Mouse (Mus musculus) brain, embryonic 18.5 days (tissue): ENCODE results near the gene Ube2c.
"Not testable (repeated sequence)": the region's sequence is repeated elsewhere in the genome, so short reads cannot be mapped to it uniquely, and the experiment has no call there.

Source experiments
- DNase-seq: peaks from one replicate; pipeline ENCODE4 v3.0.0-alpha.2; 2012; ENCODE audit warnings: low read depth, low spot score

Gene Ube2c

DNA sequence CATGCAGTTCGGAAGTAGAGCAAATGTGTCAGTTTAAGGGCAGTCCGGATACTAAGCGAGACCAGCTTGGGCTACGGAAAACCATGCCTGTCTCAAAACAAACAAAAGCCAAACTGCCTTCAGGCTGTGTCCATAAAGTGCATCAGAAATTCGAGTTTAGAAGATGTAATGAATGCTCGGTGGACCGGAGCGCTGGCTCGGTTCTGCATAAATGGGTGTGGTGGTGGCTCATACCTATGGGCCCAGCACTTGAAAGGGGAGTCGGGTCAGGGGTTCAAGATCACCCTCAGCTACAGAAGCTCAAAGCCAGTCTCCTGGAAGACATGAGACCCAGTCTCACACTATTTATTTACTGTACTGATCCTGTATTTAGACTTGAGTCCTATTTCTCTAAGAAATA, 18.1 kb downstream of the Ube2c start:
- no peak for DNase-seq

DNA sequence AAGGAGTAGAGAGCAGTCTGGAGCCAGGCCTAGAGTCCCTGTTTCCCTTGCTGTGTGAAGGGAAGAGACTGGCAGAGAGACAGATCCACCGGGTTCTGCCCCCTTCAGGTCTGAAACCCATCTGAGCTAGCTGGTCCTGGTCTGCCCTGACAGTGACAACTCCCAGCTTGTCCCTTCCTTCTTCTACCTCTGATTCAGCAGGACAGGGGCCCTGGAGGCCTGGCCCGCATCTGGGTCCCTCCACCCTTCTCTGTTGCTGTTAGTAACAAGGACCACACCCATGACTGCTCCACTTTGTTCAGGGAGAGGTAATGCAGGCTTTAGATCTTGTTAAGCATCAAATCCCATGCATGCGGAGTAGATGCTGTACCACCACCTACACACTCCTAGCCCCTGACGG, 18.7 kb downstream of the Ube2c start:
- DNase-seq: no peak

DNA sequence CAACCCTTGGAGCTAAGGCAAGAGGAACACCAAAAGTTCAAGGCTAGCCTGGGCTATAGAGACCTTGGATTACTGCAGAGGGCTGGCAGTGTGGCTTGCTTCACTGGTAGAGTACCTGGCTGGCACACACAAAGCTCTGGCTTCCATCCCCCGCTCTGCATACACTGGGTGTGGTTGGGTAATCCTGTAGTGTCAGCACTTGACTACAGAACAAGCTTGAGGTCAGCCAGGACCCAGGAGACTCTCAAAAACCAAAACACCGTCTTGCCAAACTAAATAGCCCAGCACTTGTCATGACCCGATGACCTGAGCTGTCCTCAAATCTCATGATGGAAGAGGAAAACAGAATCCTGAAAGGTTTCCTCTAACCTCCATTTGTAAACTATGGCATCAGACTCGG, 20.8 kb downstream of the Ube2c start:
- no peak for DNase-seq

DNA sequence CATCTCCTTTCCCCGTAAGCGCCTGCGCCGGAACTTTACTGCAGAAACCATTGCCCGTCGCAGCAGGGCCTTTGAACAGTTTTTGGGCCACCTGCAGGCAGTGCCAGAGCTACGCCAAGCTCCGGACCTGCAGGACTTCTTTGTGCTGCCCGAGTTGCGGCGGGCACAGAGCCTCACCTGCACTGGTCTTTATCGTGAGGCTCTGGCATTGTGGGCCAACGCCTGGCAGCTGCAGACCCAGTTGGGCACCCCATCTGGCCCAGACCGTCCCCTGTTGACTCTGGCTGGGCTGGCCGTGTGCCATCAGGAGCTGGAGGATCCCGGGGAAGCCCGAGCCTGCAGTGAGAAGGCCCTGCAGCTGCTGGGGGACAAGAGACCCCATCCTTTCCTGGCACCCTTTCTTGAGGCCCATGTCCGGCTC, 22.2 kb downstream of the Ube2c start:
- DNase-seq: no peak

DNA sequence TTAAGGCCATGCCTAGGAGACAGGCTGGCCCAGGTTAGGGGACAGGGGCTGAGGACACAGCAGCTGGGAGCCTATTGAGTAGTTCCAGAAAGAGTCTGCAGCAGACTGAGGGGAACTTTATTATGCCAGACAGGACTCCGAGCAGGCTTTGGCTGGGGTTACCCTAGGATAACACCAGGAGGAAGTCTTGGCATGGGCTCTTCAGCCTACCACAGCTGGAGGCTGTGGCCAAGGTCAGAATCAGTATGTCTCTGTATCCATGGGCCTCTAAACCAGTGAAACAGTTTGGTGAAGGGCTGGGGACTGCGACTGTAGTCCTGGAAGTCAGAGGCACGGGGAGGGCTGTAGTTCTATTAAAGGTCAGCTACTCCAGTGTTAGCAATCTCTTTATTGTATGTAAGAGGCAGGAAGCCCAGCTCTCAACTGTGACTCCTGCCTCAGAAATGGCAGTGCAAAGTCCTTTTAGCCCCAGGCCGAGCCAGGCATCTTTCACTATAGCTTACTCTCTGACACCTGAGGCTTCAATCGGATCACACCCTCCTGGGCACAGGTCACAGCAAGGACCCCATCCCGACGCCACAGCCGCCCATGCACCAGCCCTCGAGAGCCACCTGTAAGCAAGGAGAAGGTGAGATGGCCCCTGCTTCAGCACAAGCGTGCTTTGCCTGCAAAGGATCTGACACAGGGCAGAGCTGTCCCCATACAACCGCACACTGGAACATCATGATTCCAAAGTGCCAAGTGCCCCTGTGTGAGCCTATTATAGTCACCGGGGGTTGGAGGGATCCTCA, 22.9 kb downstream of the Ube2c start:
- no peak for DNase-seq

DNA sequence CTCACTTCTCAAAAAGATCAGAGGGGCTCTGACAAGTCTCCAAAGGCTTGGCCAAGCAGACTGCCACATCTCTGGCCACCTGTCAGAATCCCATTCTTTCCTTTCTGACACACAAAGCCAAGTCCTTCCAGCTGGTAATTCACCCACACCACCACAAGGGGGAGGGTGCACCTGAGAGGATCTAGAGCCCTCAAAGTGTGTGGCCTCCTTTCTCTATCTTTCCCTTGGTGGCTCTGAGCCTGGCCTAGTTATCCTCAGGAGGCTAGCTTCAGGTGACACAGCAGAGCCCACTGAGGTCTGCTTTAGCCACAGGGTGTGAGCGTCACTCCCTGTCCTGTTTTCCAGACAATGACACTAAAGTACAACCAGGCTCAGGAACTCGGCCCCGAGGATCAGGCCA, 23.5 kb downstream of the Ube2c start:
- no peak for DNase-seq

DNA sequence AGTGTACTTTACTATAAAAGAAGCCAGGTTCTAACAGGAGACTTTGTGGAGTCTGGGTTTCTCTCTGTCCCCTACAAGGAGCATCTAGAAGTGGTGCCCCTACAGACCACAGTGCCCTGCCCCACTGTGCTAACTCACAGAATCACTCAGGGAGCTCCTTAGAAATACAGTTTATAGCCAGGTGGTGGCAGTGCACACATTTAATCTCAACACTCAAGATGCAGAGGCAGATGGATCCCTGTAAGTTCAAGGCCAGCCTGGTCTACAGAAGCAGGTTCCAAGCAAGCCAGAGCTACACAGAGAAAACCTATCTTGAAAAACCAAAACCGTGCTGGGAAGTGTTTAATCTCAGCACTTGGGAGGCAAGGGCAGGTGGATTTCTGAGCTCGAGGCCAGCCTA, 24.1 kb downstream of the Ube2c start:
- DNase-seq: no peak

DNA sequence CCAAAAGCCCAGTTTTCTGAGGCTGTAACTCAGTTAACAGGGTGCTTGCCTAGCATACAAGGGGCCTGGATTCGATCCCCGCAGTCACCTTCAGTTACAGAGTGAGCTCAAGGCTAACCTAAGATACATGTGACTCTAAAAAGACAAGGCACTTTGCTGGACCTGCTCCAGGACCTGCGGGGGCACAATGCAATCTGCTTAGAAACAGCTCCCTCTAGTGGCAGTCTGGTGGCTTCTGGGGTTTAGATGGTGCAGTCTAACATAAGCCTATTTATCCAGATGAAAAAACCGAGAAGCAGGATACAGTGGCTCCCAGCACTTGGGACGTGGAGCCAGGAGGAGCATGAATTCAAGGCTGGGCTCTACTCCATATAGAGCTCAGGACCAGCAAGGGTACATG, 24.6 kb downstream of the Ube2c start:
- DNase-seq: no peak

DNA sequence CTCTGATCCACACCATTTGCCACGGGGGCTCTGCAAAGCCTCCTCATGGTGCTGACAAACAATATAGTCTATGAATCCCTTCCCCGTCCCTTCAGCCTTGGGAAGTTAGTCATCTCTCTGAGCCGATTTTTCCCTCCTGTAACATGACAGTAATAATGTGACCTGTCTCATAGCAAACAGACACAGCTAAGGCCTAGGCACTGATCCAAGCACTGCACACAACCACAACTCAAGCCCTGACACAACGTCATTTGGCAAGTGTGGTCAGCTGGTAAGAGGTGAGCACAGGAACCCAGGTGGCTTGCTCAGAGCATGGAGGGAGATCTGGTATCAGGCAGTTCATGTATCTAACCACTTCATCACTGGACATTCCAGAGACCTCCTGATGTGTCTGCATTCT, 26.2 kb downstream of the Ube2c start:
- DNase-seq: no peak

DNA sequence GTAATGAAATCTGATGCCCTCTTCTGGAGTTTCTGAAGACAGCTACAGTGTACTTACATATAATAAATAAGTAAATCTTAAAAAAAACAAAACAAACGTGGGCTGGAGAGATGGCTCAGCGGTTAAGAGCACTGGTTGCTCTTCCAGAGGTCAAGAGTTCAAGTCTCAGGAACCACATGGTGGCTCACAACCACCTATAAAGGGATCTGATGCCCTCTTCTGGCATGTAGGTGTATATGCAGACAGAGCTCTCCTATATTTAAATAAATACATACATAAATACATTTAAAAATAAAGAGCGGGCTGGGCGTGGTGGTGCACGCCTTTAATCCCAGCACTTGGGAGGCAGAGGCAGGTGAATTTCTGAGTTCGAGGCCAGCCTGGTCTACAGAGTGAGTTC, 28.9 kb downstream of the Ube2c start:
- DNase-seq: not testable (repeated sequence)

DNA sequence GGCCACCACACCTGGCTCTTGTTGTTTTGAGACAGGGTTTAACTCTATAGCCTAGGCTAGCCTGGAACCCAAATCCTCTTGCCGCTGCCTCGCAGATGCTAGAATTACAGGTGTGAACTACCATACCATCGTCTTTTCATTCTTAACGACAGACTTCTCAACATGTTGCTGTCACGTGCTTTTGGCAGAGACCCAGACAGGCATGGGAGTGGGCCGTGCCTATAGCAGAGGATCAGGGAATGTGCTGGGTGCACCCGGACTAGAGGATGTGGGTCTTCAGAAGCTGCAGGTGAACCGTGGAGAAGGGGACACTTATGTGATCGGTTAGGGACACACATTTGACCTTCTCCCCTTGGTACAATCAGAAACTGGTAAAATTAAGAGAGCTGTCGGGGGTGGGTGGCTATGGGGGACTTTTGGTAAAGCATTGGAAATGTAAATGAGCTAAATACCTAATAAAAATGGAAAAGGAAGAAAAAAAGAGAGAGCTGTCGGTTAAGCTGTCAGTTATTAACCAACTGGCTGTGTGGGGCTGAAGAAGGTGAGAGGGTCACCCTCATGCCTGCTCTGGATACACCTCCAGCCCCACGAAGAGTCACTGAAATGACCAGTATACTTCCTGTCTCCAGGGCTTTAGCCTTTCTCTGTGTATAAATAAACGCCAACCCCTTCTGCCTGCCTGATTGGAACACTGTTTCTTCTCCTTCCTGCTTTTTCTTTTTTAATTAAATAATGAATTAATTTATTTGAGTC, 30.7 kb downstream of the Ube2c start:
- no peak for DNase-seq

DNA sequence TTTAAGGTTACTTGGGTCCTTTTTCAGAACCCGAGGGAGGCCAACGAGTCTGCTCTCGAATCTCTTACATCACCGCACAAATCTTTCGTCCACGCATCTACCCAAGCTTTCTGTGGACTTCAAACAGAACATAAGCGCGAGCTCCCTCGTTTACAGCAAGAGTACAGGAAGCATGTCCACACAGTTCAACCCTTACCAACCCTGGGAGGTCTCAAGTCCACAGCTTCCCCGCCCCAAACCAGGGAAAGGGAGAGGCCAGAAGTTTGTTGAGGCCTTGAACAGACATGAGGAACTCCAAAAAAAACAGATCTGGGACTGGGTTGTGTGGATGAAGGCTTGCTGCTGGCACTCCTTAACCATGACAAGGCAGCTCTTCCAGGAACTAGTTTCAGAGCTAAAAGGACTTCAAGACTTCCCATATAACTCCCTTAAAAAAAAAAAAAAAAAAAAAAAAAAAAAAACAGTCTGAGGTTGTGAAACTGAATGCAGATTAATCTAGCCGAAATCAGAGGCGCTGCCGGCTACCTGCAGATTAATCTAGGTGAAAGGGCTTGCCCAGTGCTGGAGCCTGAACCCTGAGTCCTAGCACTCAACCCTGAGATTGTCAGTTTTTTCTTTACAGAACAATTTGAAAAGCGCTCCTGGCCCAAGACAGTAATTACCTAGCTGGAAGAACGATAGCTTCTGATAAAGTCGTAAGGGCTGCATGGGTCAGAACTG, 33.7 kb downstream of the Ube2c start:
- DNase-seq: no peak

DNA sequence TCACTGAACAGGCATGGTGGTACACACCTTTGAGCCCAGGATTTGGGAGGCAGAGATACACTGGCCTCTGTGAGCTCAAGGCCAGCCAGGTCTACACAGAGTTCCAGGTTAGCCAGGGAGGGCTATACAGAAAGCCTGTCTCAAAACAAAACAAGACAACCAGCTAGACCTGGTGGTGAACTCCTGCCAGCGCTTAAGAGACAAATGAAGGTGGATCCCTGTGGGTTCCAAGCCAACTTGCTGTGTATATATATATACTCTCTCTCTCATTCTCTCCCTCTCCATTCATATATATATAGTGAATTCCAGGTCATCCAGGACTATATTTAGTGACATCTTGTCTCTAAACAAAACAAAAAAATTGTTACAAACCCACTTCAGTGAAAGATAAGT, 34.2 kb downstream of the Ube2c start:
- no peak for DNase-seq

DNA sequence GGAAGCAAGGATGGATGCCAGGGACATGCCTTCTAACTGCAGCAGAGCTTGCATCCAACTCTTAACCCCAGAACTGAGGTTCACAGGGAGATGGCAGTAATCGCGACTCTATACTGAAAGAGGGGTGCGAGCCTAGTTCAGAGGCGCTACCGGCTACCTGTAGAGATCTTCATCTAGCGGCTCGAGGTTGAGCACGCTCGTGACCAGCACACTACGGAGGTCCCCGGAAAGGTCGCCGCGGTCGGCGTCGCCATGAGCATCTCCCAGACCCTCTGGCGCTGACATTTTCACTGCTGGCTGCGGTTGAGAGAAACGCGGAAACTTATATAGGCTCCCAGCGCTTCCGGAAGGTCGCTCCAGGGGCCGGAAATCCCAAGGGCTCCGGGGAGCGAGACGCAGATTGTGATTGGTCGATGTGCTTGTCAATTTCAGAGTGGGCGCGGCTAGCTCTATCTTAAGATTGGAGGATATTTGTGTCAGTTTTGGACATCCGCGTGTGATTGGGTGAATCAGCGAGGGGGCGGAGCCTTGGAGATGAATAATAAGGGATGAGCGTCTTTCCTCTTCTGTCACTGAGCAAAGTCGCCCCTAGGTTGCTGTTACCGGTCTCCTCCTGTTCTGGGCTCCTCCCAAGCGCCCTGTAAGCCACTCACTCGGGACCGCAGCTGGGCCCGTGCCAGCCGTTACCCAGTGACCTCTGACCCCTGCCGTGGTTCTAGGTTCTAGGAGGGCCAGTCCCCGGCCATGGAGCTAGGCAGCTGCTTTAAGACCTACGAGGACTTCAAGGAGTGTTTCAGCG, 35.0 kb downstream of the Ube2c start, which contains the start of the genes Acot8 and Zswim3:
TSS of gene Acot8 (minus strand) at position 350 of the 799 bp plus-strand sequence.
TSS of gene Zswim3 (plus strand) at position 566 of the 799 bp plus-strand sequence.
- peak; percentile 97 for DNase-seq

DNA sequence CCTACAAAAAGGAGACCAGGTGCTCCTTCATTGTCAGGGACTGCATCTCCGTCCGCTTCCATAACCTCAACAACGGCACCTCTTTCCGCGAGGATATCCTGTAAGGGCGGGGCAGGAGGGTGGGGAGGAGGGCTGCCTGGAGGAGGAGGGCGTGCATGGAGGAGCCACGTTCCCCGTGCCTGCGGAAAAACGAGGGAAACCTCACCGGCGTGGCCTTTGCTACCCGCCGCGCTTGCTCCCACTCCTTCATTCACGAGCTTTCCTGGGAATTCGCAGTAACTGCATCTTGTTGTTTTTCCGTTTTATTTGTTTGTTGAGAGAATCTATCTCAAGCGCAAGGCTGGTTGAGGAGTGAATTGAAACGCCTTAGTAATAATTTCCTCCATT, 35.6 kb downstream of the Ube2c start:
- DNase-seq: no peak

DNA sequence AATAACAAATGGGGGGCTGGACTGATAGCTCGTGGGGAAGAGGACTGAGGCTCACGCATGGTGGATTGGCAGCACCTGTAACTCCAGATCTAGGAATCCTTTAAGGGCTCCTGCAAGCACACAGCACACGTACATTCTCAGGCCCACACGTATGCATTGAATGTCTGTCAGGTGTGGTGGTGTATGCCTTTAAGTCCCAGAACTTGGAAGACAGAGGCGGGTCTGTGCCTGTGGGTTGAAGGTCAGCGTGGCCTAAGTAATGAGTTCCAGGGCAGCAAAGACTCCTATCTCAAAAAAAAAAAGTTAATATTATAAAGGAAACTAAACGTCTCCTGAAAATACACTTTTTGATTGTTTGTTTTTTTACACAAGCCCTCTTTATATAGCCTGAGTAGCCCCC, 36.9 kb downstream of the Ube2c start:
- no peak for DNase-seq

DNA sequence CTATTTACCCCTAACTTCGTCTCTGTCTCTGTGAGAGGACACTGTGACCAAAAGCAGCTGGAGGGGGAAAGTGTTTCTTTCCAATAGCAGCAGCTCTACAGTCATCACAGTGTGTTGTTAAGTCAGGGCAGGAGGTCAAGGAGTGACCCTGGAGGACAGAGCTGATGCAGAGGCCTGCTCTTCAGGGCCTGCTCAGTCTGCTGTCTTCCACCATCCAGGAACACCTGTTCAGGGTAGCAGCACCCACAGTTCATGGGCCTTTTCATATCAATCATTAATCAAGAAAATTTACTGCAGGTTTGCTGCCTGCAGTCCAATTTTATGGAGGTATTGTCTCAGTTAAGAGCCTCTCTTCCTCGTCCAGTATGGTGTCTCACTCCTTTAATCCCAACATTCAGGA, 43.9 kb downstream of the Ube2c start:
- DNase-seq: no peak

DNA sequence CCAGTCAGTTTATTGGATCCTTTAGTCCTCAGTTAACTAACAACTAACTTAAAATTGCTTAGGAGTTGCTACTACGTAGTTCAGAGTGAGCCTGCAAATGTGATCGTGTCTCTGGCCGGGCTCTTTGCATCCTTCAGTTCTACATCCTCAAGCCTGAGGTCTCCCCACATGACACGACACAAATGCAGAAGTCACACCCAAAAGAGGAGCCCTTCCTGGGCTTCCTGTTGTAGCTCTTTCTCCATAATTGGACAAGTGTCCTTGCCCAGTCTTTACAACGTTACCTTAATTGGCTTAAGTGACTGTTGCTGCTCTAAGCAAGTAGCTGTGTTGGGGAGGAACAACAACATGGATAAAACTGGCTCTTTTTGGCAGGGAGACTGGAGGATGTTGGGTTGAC, 45.6 kb downstream of the Ube2c start:
- no peak for DNase-seq

DNA sequence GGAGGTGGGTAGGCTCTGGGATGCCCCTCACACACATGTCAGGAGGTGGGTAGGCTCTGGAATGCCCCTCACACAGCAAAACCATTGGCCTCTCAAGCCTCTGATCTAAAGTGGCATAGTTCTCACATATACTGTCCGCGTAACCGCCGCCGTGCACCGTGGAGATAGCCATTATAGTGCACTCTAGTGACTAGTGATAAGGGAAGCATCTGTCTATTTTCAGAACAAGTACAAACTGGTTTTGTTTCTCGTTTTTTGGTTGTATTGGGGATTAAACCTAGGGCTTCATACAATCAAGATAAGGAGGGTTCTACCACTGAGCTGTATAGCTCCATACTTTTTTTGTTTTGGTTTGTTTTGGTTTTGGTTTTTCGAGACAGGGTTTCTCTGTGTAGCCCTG, 46.1 kb downstream of the Ube2c start:
- DNase-seq: no peak

DNA sequence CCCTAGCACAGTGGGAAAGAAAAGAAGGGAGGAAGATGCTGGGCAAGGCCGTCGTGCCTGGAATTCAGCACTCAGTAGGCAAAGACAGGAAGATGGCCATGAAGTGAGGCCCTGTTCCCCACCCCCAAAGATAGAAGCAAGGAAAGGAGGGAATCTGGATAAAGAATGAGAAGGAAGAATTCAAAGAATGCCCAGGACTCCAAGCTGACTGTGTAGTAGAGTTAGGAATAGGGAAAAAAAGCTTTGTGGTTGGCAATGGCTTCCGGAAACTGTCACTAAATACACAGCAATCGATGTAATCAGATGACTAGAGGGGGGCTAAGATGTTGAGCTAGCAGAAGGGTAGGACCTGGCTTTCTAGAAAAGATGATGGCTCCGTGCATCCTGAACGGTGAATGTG, 47.5 kb downstream of the Ube2c start:
- no peak for DNase-seq

DNA sequence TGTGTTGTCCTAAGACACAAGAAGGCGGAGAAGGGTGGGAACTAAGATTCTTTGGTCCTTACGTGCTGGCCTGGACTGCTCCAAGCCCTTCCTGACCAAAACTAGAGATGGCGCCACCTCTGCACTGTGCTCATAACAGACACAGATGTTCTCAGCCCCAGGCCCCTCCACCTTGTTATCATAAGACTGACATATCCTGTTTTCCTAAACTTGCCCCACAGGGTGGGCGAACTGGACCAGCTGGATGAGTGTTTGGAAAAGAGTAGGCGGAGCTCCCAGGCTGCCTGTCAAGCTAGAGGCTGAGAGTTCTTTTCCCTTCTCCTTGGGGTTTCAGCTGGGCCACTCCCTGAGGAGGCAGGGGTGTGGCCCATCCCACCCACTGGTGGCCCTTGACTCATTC, 48.0 kb downstream of the Ube2c start:
- DNase-seq: no peak

DNA sequence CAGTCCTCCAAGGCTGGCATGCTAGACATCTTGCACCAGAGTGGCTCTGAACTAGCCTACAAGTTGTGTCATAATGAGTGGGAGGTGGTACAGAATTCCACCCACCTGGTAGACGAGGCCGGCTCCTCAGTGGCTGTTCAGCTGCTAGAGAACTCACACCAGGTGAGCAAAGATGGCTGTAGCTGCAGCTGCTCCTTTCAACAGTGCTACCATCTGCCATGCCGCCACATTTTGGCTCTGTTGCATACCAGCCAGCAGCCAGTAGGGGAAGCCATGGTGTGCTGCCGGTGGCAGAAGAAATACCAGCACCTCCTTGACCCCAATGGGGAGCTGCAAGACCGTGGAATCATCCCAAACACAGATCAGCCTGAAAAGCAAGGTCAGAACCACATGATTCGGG, 51.4 kb downstream of the Ube2c start:
- DNase-seq: no peak
